Mouse (Mus musculus): ENCODE data around the gene Edil3. TPM values are rescaled to one million over a fixed set of nuclear protein-coding genes. Genes with fewer than 3 reads are reported as not detected.

Gene Edil3
- polyA plus RNA-seq, 1 experiment from 2014 or later: 57.8 TPM

DNA sequence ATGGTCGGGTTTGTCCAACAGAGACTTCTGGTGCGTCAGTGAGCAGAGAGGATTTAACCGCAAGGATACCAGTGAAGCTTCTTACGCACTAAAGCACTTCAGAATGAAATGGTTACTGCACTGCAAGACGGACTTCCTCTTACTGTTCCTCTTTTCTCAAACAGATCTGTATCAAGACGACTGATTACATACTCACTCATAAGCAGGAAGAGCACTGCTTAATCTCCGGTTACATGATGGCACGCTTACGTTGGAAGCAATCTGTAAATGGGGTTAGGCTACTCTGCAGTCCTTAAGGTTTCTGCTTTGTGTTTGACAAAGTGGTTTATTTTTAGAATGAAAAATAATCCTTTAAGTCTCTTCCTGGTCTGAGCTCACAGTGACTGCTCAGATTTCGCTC lies 7.1 kb downstream of the Edil3 start:
- Histone ChIP-seq H3K4me1 (replicated peaks) (0 out of 2 replicates have a peak, but pooled peaks cover 4% of the 10 kb centered on the region), H3K4me2 (no peak overlapping the region), H3K9ac (no peak overlapping the region), H3K36me3 (no peaks in the 10 kb centered on the region), H3K27ac (replicated peaks) (no peak overlapping the region), H3K27me3 (no peaks in the 10 kb centered on the region), H3K4me3 (no peak overlapping the region), H3K9me3 (no peaks in the 10 kb centered on the region)
- no peak for ATAC-seq (ENCODE audit: low FRiP score, low read depth)
- WGBS: 69% methylated on average over 10 of the region's 10 CpGs

DNA sequence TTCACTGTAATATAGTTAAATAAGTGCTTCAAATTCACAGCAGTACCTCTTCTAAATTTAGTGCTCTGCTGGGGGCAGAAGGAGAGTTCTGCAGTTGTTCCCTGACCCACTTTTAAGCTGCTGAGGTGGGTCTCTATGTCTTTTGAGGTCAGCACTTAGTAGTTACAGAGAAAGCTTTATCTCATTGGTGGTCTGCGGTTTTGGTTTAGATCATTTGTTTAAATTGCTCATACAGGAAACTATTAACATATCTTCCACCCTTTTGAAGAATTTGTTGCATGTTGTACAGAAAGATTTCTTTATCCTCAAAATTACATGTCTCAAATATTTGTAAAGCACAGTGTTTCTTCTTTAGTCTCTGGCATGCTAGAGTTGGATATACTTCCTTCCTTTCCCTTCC lies 12.5 kb downstream of the Edil3 start:
- Histone ChIP-seq H3K9me3 (no peaks in the 10 kb centered on the region), H3K4me2 (no peak overlapping the region), H3K4me1 (replicated peaks) (no peaks in the 10 kb centered on the region), H3K4me3 (no peak overlapping the region), H3K9ac (no peak overlapping the region), H3K27ac (replicated peaks) (no peak overlapping the region), H3K36me3 (no peaks in the 10 kb centered on the region), H3K27me3 (no peaks in the 10 kb centered on the region)
- WGBS: 88% methylated on average over 1 of the region's 1 CpGs
- no peak for ATAC-seq (ENCODE audit: low FRiP score, low read depth)

DNA sequence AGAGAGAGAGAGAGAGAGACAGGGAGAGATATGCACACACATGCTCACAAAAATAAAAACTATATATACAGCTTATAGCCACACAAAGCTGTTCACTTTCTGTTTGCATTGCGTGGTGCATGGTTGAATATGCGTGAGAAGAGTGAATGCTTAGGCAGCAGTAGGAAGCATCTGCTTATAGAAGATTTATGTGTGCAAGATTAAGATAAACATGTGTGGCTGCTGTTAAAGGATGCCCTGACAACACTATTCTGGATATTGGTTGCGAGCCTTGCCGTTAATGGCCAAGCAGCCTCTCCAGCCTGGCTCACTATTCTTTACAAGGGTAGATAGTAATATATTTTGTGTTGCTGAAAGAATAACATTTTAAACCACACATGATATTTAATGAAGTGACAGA lies 28.5 kb downstream of the Edil3 start:
- Histone ChIP-seq H3K27ac (replicated peaks) (no peak overlapping the region), H3K4me2 (no peak overlapping the region), H3K36me3 (no peaks in the 10 kb centered on the region), H3K4me3 (no peak overlapping the region), H3K9ac (no peak overlapping the region), H3K4me1 (replicated peaks) (no peaks in the 10 kb centered on the region), H3K9me3 (no peaks in the 10 kb centered on the region), H3K27me3 (no peaks in the 10 kb centered on the region)
- ATAC-seq (ENCODE audit: low FRiP score, low read depth): no peak
- 71% methylated on average over 4 of the region's 4 CpGs for WGBS

DNA sequence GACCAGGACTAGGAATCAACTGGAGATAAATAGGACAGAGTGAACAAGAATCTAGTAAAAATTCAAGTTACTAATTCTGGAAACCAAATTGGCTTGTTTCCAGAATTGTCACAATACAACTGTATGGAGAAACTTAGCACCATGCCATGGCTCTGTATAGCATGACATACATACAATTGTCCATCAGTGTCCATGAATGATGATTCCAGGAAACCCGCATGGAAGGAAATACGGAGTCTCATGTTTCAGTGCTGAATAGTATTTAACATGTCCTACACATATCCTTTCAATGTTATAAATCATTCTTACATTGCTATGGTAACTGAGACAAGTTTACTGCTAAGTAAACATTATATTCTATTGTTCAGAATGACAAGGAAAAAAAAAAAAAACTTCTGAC lies 58.7 kb downstream of the Edil3 start:
- no peaks in the 10 kb centered on the region for H3K9me3 ChIP-seq
- H3K27me3 ChIP-seq: no peaks in the 10 kb centered on the region
- 76% methylated on average over 2 of the region's 2 CpGs for WGBS

DNA sequence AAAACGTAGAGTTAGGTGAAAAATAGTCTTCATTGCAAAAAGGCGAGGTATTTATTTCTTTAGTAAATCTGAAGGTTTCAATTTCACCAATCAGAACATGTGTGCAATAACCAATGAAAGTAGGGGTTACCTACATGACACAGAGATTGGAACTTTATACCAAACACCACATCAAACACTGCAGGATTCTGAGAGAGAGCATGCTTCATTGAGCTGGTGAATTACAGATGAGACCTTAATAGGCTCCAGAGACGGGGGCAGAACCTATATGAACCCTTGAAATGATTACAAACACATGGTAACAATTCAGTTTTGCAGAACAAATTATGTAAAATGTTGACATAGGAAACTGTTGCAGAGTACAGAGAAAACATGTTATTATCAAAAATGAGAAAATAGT lies 69.5 kb downstream of the Edil3 start:
- Histone ChIP-seq H3K4me1 (replicated peaks) (no peaks in the 10 kb centered on the region), H3K36me3 (no peaks in the 10 kb centered on the region), H3K9ac (no peak overlapping the region), H3K9me3 (no peaks in the 10 kb centered on the region), H3K27ac (replicated peaks) (no peak overlapping the region), H3K4me3 (no peak overlapping the region), H3K4me2 (no peak overlapping the region), H3K27me3 (no peaks in the 10 kb centered on the region)
- no peak for ATAC-seq (ENCODE audit: low FRiP score, low read depth)
- 73% methylated on average over 3 of the region's 3 CpGs for WGBS

More for the DNA sequence above, 58.7 kb downstream of the Edil3 start:
- Histone ChIP-seq H3K4me3 (no peak overlapping the region), H3K4me1 (replicated peaks) (no peaks in the 10 kb centered on the region), H3K9ac (no peak overlapping the region), H3K36me3 (no peaks in the 10 kb centered on the region), H3K4me2 (no peak overlapping the region), H3K27ac (replicated peaks) (no peak overlapping the region)
- no peak for ATAC-seq (ENCODE audit: low FRiP score, low read depth)

DNA sequence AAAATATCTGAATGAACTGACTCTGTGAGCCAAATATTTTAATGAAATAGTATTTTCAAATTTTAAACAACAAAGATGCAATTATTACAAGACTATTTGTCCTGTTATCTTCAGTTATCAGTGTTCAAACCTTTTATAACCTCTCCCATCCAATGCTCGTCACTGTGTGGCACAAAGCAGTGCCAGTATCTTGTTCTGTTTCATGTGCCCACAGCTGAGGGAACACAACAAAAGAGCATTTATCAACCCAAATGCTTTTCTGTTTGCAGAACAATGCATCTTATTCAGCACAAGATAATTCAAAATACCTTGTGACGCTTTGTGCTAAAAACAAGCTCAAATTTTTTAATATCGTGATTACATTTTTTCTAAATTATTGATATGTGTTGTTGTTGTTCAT lies 78.8 kb downstream of the Edil3 start:
- 79% methylated on average over 3 of the region's 3 CpGs for WGBS
- ATAC-seq (ENCODE audit: low FRiP score, low read depth): no peak
- H3K9ac ChIP-seq: no peak overlapping the region

DNA sequence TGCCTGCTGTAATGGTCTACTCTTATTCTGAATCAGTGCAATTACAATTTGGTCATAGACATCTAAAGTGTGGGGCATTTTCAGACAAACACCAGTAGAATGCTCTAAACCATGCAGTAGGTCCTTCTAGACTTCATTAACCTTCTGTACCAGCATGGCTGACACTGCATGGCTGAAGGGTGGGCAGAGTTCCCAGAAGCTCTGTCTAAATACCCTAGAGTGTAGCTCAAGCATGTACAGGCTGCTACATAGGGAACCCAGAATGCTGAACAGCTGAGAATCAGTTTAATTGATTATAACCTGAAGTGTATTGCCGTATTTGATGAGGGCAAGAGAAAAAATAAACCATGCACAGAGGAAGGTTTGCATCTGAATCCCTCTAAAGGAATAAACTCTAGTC lies 86.1 kb downstream of the Edil3 start:
- Histone ChIP-seq H3K9ac (no peak overlapping the region), H3K4me3 (no peak overlapping the region), H3K9me3 (no peaks in the 10 kb centered on the region), H3K4me1 (replicated peaks) (no peaks in the 10 kb centered on the region), H3K27ac (replicated peaks) (no peak overlapping the region), H3K36me3 (no peaks in the 10 kb centered on the region), H3K27me3 (no peaks in the 10 kb centered on the region), H3K4me2 (no peak overlapping the region)
- ATAC-seq (ENCODE audit: low FRiP score, low read depth): no peak
- WGBS: 49% methylated on average over 1 of the region's 1 CpGs

More for the DNA sequence above, 78.8 kb downstream of the Edil3 start:
- no peak overlapping the region for H3K27ac ChIP-seq (replicated peaks)
- no peaks in the 10 kb centered on the region for H3K9me3 ChIP-seq
- H3K27me3 ChIP-seq: no peaks in the 10 kb centered on the region
- H3K4me3 ChIP-seq: no peak overlapping the region
- no peaks in the 10 kb centered on the region for H3K36me3 ChIP-seq
- no peak overlapping the region for H3K4me2 ChIP-seq
- no peaks in the 10 kb centered on the region for H3K4me1 ChIP-seq (replicated peaks)

DNA sequence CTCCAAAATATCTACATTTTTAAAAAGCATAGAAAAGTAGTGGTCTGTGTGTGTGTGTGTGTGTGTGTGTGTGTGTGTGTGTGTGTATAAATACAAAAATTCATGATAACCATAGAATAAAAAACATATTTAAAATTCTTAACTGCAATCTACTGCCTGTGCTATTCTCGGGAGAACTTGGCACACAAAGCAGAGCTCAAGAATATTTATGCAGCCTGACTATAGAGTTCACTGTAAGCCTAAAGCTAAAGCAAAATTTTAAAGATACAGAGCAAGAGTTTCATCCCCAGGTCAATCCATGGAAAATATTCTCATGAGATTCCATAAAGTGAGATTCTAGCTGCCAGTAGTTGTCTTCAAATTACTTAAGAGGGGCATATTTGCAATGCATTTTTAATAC lies 86.9 kb downstream of the Edil3 start:
- Histone ChIP-seq H3K4me3 (no peak overlapping the region), H3K9ac (no peak overlapping the region), H3K4me1 (replicated peaks) (no peaks in the 10 kb centered on the region), H3K27me3 (no peaks in the 10 kb centered on the region), H3K36me3 (no peaks in the 10 kb centered on the region), H3K9me3 (no peaks in the 10 kb centered on the region), H3K4me2 (no peak overlapping the region), H3K27ac (replicated peaks) (no peak overlapping the region)
- 45% methylated on average over 1 of the region's 1 CpGs for WGBS
- ATAC-seq (ENCODE audit: low FRiP score, low read depth): no peak

DNA sequence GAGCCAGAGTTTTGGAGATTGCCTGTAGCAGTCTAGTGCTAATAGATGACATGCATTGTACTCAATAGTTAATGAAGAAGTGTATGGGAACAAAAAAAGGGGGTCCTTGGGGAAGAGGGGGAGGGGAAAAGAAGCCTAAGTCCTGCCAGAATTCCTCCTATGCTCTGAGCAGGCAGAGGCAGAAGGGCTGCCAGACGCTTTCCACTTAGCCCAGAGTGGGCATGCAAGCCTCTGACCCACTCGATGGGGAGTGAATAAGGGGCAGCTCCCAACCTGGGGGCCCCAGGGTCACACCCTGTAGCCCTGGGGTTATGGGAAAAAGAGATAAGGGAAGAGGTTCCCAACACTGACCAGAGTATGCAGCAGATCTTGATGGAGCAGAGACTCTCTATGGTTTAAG lies 95.2 kb downstream of the Edil3 start:
- H3K4me1 ChIP-seq (replicated peaks): no peaks in the 10 kb centered on the region
- no peak for ATAC-seq (ENCODE audit: low FRiP score, low read depth)
- H3K4me2 ChIP-seq: no peak overlapping the region
- WGBS: 48% methylated on average over 2 of the region's 2 CpGs
- H3K27me3 ChIP-seq: no peaks in the 10 kb centered on the region
- H3K36me3 ChIP-seq: no peaks in the 10 kb centered on the region
- no peak overlapping the region for H3K9ac ChIP-seq
- no peaks in the 10 kb centered on the region for H3K9me3 ChIP-seq
- H3K27ac ChIP-seq (replicated peaks): no peak overlapping the region
- H3K4me3 ChIP-seq: no peak overlapping the region

DNA sequence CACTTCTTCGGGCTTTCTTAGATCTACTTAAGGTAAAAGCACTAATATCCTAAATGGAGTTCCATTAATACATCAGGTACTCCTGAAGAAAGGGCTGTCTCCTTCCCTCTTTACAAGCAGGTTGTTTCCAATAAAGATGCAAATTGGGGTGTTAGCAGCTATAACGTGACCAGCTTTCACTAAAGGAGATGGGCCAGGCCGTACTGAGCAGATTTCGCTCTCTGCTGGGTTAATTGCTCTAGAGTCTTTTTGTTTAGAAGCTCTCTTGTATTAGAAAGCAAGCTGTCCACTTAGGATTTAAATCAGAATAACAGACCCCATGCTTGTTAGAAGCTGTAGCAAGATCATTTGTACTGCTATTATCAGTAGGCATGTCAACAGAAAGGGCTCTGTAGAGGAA lies 108.4 kb downstream of the Edil3 start:
- no peaks in the 10 kb centered on the region for H3K27me3 ChIP-seq
- no peak overlapping the region for H3K27ac ChIP-seq (replicated peaks)
- no peak overlapping the region for H3K4me3 ChIP-seq
- H3K4me1 ChIP-seq (replicated peaks): no peaks in the 10 kb centered on the region
- ATAC-seq (ENCODE audit: low FRiP score, low read depth): no peak
- H3K4me2 ChIP-seq: no peak overlapping the region
- WGBS: 49% methylated on average over 4 of the region's 4 CpGs
- H3K9me3 ChIP-seq: no peaks in the 10 kb centered on the region
- H3K36me3 ChIP-seq: no peaks in the 10 kb centered on the region
- H3K9ac ChIP-seq: no peak overlapping the region

DNA sequence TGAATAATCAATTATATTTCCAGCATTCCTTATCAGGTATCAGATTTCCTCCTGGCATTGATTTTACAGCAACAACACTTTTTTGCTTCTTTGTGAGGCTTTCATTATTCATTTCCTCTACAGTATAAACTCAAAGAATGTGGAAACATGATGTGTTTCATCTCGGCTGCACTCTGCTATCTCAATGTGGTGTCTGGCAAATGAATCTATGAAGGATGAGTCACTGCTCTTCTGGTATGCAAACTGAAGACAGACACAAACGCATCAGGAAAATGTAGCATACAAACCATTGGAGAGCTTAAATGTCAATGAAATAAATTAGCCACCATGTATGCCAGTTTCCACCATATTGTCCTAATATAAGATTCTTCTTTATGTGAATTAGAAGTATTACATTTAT lies 117.3 kb downstream of the Edil3 start:
- H3K9me3 ChIP-seq: no peaks in the 10 kb centered on the region
- no peak for ATAC-seq (ENCODE audit: low FRiP score, low read depth)
- H3K36me3 ChIP-seq: no peaks in the 10 kb centered on the region
- no peak overlapping the region for H3K4me3 ChIP-seq
- H3K9ac ChIP-seq: no peak overlapping the region
- WGBS: 82% methylated on average over 2 of the region's 2 CpGs
- no peak overlapping the region for H3K27ac ChIP-seq (replicated peaks)
- no peaks in the 10 kb centered on the region for H3K27me3 ChIP-seq
- no peaks in the 10 kb centered on the region for H3K4me1 ChIP-seq (replicated peaks)
- H3K4me2 ChIP-seq: no peak overlapping the region

DNA sequence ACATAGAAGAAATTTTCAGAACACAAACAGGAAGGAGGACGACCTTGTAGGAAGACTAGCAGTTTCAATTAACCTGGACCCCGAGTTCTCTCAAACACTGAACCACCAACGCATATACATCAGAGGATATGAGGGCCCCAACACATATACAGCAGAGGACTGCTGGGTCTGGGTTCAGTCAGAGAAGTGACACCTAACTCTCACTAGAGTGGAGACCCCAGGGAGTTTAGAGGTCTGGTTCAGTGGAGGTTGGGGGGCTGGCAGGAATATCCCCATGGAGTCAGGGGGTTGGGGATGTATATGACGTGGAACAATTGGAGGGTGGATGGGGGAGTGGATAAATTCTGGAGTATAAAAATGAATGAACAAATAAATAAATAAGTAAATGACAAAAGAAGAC lies 151.1 kb downstream of the Edil3 start:
- 78% methylated on average over 4 of the region's 4 CpGs for WGBS
- no peaks in the 10 kb centered on the region for H3K4me1 ChIP-seq (replicated peaks)
- no peaks in the 10 kb centered on the region for H3K9me3 ChIP-seq

DNA sequence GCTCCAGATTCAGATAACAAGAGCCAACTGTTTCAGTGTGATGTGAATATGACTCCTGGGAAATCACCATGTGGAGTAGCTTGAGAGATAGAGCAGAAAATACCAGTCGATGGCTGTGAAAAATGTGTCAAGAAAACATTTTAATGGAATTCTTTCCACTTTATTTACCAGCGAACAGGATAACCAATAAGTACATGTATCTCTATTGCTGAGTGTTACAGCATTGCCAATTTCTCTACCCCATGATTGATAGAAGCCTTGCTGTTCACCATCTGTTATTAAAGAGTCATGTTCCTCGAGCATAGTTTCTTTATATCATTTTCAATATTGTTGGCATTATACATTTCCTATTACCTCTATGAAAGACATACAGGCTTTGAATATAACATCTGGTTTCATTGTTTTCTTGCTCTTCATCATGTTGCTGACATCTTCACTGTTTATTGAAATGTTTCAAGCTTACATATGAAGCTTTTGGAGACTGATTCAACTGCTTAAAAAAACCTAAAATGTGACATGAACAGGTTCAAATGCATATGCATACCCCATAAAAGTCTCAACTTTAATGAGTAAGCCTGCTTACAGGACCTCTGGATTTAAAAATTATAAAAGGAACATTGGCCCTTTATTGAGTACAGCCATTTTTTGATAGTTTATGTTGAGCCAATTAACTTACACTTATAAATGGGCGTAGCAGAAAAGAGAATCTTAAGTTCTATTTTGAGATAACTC lies 186.6 kb downstream of the Edil3 start:
- ATAC-seq (ENCODE audit: low FRiP score, low read depth): no peak
- no peak overlapping the region for H3K4me2 ChIP-seq
- no peaks in the 10 kb centered on the region for H3K27me3 ChIP-seq
- H3K4me1 ChIP-seq (replicated peaks): no peaks in the 10 kb centered on the region
- no peak overlapping the region for H3K9ac ChIP-seq
- no peaks in the 10 kb centered on the region for H3K36me3 ChIP-seq
- H3K4me3 ChIP-seq: no peak overlapping the region
- H3K9me3 ChIP-seq: no peaks in the 10 kb centered on the region
- WGBS: 69% methylated on average over 4 of the region's 4 CpGs
- no peak overlapping the region for H3K27ac ChIP-seq (replicated peaks)

More for the DNA sequence above, 151.1 kb downstream of the Edil3 start:
- Histone ChIP-seq H3K4me2 (no peak overlapping the region), H3K36me3 (no peaks in the 10 kb centered on the region), H3K27me3 (no peaks in the 10 kb centered on the region), H3K9ac (no peak overlapping the region), H3K27ac (replicated peaks) (no peak overlapping the region), H3K4me3 (no peak overlapping the region)
- no peak for ATAC-seq (ENCODE audit: low FRiP score, low read depth)
